Mouse (Mus musculus) heart, embryonic 15.5 days (tissue): Measurements from ENCODE around the gene Kcnh6. TPM values are rescaled to one million over a fixed set of nuclear protein-coding genes. Genes with fewer than 3 reads are reported as not detected.
"Not testable (repeated sequence)": the region's sequence is repeated elsewhere in the genome, so short reads cannot be mapped to it uniquely, and the experiment has no call there.

Experiments
- ATAC-seq: fragments of 200-750 bp; cut with Nextera tagmentation; replicated peaks from 2 replicates; pipeline ENCODE4 v1.8.0; 2017; ENCODE audit warnings: low read depth, moderate TSS enrichment; ENCODE audit not compliant: insufficient number of reproducible peaks, insufficient read depth, low FRiP score
- H3K27ac ChIP-seq: fragments of 300-500 bp; sonication (generic); 2 replicates; pipeline ENCODE4 v1.5.1; 2015; ENCODE audit warnings: mild to moderate bottlenecking, inconsistent platforms
- H3K27me3 ChIP-seq: fragments of 300-500 bp; sonication (generic); 2 replicates; pipeline ENCODE4 v1.6.1; 2015; ENCODE audit warnings: inconsistent platforms
- H3K36me3 ChIP-seq: fragments of 300-500 bp; sonication (generic); 2 replicates; pipeline ENCODE4 v1.6.1; 2015; ENCODE audit warnings: mild to moderate bottlenecking, inconsistent platforms
- H3K4me1 ChIP-seq: fragments of 300-500 bp; sonication (generic); replicated peaks from 2 replicates; pipeline ENCODE4 v1.6.1; 2015; ENCODE audit warnings: inconsistent platforms
- H3K4me2 ChIP-seq: fragments of 300-500 bp; sonication (generic); 2 replicates; pipeline ENCODE4 v1.6.1; 2015; ENCODE audit warnings: inconsistent platforms, mild to moderate bottlenecking, moderate library complexity
- H3K4me3 ChIP-seq: fragments of 300-500 bp; sonication (generic); 2 replicates; pipeline ENCODE4 v1.5.1; 2015; ENCODE audit warnings: mild to moderate bottlenecking, inconsistent platforms
- H3K9ac ChIP-seq: fragments of 300-500 bp; sonication (generic); 2 replicates; pipeline ENCODE4 v1.6.1; 2015; ENCODE audit warnings: mild to moderate bottlenecking, inconsistent platforms
- H3K9me3 ChIP-seq: fragments of 300-500 bp; sonication (generic); replicated peaks from 2 replicates; pipeline ENCODE4 v1.6.1; 2016; ENCODE audit warnings: inconsistent platforms
- WGBS: fragments of 180-500 bp; shearing (Covaris S2); methylation state at CpG from one replicate; pipeline ENCODE4 v1.1.7; 2015; ENCODE audit warnings: mixed read lengths; 5-methylcytosine and 5-hydroxymethylcytosine counted together
- polyA plus RNA-seq: library from polyadenylated mRNA; unstranded; fragments of >200 nt; fragmentation: Nextera tagmentation; extraction: Ambion mirVana; gene quantifications from 2 replicates; pipeline ENCODE4 v1.2.1, GENCODE M21; 2015

Kcnh6 gene
- polyA plus RNA-seq, 1 experiment from 2014 or later = 0.08 TPM

DNA sequence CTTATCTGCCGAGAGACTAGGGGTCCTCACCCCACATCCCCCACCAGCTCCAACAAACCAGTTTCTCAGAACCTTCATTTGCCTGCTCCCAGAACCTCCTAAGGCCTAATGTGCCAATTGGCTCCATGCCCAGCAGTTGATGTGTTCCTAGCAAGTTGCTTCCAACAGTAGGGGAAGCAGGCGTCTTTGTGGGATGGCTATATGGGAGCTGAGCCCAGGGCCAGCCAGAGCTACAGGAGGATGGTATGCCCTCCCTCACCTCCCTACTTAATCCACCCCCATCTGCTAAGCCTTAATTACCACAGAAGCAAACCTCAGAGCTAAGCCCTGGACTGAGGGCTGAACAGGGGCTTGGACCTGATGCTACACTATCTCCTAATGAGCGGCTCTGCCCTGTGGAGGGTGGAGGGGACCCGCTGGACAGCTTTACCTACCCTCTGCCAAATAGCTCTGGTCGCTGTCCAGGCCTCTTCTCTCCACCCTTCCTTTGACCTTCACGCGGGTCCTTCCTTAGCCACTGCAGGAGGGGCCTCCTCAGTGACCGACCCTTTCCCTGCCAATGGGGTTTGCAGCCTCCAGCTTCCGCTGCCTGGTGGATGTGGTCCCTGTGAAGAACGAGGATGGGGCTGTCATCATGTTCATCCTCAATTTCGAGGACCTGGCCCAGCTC, 5.8 kb downstream of the Kcnh6 start:
- Histone ChIP-seq H3K36me3 (no peaks in the 10 kb centered on the region), H3K4me3 (no peak overlapping the region), H3K9ac (no peak overlapping the region), H3K4me1 (peaks cover 15% of the 10 kb centered on the region), H3K9me3 (no peaks in the 10 kb centered on the region), H3K27me3 (peaks cover 49% of the 10 kb centered on the region), H3K4me2 (no peak overlapping the region), H3K27ac (no peak overlapping the region)
- WGBS = 39% methylated on average over 11 of the region's 11 CpGs
- no peak for ATAC-seq

DNA sequence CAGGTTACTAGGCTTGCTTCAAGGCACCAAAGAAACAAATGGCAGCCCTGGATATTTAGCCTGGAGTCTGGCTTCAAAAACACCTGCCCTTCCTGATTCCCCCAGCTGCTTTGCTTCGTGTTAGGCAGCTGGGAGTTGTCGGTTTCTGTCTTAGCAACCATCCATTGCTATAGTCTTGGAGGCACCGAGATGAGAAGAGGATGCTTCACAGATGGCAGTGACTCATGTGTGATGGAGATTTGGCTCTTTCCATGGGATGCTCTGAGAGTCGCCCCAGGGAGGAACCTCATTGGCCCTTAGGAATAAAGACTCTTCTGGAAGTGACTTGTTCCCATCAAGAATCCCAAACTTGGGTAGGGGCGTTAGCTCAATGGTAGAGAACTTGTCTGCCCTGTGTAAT, 8.5 kb downstream of the Kcnh6 start:
- peaks cover 52% of the 10 kb centered on the region for H3K27me3 ChIP-seq
- 70% methylated on average over 5 of the region's 5 CpGs for WGBS

DNA sequence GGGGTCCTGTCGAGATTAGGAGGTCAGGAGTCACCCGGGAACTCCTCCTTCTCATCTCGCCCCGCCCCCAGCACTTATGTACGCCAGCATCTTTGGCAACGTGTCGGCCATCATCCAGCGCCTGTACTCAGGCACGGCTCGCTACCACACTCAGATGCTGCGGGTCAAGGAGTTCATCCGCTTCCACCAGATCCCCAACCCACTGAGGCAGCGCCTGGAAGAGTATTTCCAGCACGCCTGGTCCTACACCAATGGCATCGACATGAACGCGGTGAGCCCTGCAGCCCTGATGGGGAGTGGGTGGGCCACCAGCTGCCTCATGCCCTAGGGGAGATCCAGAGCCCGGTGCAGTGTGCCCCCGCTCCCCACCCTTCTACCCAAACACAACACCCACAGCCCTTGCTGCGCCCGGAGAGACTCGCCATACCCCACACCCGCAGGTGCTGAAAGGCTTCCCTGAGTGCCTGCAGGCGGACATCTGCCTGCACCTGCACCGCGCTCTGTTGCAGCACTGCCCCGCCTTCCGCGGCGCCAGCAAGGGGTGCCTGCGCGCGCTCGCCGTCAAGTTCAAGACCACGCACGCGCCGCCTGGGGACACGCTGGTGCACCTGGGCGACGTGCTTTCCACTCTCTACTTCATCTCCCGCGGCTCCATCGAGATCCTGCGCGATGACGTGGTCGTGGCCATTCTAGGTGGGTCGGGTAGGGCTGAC, 12.3 kb downstream of the Kcnh6 start:
- no peak overlapping the region for H3K27ac ChIP-seq
- WGBS = 1% methylated on average over 50 of the region's 50 CpGs

More for the DNA sequence above, 8.5 kb downstream of the Kcnh6 start:
- no peak overlapping the region for H3K4me3 ChIP-seq
- H3K4me1 ChIP-seq = peaks cover 24% of the 10 kb centered on the region
- no peak overlapping the region for H3K4me2 ChIP-seq
- no peak overlapping the region for H3K9ac ChIP-seq
- no peaks in the 10 kb centered on the region for H3K36me3 ChIP-seq
- H3K27ac ChIP-seq = no peak overlapping the region
- no peak for ATAC-seq
- no peaks in the 10 kb centered on the region for H3K9me3 ChIP-seq

DNA sequence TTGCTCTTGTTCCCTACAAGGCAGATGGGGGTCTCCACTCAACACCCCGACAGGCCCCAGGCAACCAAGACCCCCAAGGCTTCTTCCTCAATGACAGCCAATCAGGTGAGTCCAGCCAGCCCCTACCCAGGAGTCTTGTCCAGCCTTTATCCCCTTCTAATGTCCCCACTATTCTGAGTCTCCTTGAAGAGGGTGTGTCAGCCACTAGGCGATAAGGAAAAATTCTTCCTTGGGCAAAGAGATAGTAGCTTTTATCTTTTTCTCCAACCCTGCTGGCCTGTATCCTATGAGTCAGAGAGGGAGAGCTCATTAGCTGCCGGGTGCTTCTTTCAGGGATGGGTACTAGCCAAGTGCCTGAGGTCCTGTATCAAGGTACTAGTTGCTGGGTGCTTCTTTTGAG, 17.9 kb downstream of the Kcnh6 start:
- H3K4me1 ChIP-seq = no peaks in the 10 kb centered on the region
- no peak for ATAC-seq
- no peak overlapping the region for H3K4me3 ChIP-seq
- no peak overlapping the region for H3K27ac ChIP-seq
- 49% methylated on average over 3 of the region's 3 CpGs for WGBS
- H3K9ac ChIP-seq = no peak overlapping the region
- no peaks in the 10 kb centered on the region for H3K36me3 ChIP-seq
- no peaks in the 10 kb centered on the region for H3K9me3 ChIP-seq
- H3K4me2 ChIP-seq = no peak overlapping the region
- H3K27me3 ChIP-seq = peaks cover 17% of the 10 kb centered on the region

More for the DNA sequence above, 12.3 kb downstream of the Kcnh6 start:
- ATAC-seq = 0 out of 2 replicates have a peak, but pooled peaks have one; percentile 15
- Histone ChIP-seq H3K9ac (no peak overlapping the region), H3K9me3 (no peaks in the 10 kb centered on the region), H3K4me2 (peak overlapping the region; percentile 62), H3K4me3 (peak overlapping the region; percentile 32), H3K4me1 (peaks cover 9% of the 10 kb centered on the region), H3K36me3 (no peaks in the 10 kb centered on the region), H3K27me3 (peaks cover 51% of the 10 kb centered on the region)

DNA sequence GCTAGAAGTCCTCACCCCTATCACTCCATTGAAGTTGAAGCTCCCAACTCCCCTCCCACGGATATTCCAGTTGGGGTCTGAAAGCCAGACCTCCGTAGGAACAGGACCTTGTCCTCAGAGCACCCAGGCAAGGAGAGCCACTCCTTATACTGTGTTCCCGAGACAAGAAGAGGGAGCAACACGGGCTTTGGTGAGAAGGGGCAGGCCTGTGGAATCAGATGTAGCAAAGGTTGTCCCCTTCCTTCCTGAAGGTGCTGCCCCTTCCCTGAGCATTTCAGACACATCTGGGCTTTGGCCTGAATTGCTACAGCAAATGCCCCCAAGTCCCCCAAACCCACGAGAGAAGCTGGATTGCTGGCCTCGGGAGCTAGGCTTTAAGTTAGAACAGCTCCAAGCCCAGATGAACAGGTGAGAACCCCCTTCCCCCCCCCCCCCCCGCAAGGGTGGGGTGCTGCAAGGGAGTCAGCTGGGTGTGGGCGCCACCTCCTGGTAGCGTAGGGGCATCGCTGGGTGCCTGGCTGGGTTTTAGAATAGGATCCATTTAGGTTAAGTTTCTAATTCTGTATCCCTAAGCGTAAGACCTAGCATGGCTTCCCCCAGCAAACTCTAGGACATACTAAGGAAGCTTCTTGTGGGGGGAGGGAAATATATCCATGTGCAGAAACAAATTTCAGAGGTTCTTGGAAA, 18.7 kb downstream of the Kcnh6 start:
- Histone ChIP-seq H3K27ac (no peak overlapping the region), H3K9me3 (no peaks in the 10 kb centered on the region), H3K4me3 (no peak overlapping the region), H3K27me3 (peaks cover 9% of the 10 kb centered on the region), H3K9ac (no peak overlapping the region), H3K4me1 (no peaks in the 10 kb centered on the region), H3K4me2 (no peak overlapping the region), H3K36me3 (no peaks in the 10 kb centered on the region)
- WGBS = 30% methylated on average over 10 of the region's 11 CpGs
- 0 out of 2 replicates have a peak, but pooled peaks have one; percentile 47 for ATAC-seq

DNA sequence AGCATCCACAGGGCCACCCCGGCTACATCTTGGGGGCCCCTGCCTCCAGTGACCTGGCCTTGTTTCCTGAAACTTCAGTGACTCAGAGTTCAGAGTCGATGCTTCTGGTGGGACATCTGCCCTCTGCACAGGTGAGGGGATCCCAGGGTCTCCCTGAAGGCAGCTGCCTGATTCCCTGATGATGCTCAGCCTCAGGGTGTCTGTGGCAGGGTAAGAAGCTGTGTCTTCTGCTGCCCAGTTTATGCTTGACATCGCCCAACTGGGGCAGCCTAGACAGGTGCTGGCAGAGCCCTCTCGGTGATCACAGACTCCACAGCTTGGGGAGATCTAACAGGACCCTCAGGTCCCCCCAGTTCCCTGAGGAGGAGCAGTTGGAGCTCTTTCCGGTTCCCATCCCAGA, 19.7 kb downstream of the Kcnh6 start:
- Histone ChIP-seq H3K9ac (no peak overlapping the region), H3K36me3 (no peaks in the 10 kb centered on the region), H3K4me3 (no peak overlapping the region), H3K27me3 (peaks cover under 1% of the 10 kb centered on the region), H3K4me2 (no peak overlapping the region), H3K4me1 (no peaks in the 10 kb centered on the region), H3K27ac (no peak overlapping the region), H3K9me3 (no peaks in the 10 kb centered on the region)
- 87% methylated on average over 5 of the region's 5 CpGs for WGBS
- no peak for ATAC-seq

DNA sequence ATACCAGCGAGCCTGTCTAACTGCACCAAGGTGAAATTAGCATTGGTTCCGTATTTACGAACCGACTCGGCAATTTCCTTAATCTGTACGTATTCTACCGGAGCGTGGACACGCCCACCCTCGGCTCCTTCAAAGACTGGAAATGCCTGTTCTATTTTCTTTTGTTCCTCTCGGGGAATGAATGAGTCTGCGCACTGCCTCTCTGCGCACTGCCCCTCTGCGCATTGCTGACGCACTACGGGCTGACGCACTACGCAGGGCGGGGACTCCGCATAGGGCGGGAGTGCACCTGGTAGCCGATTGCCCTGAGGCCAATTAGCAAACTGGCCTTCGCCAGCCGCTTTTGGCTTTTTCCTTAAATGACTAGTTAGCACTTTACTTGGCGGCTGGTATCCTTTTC, 24.1 kb downstream of the Kcnh6 start:
- peak overlapping the region; percentile 46; the same call in 1 of the 2 replicates for H3K9ac ChIP-seq
- ATAC-seq, H3K36me3 ChIP-seq, H3K4me1 ChIP-seq, H3K27me3 ChIP-seq, H3K9me3 ChIP-seq: not testable (repeated sequence)
- 50% methylated on average over 11 of the region's 25 CpGs for WGBS
- peak overlapping the region; percentile 57; the same call in 1 of the 2 replicates for H3K27ac ChIP-seq
- peak overlapping the region; percentile 48 for H3K4me2 ChIP-seq
- peak overlapping the region; percentile 45 for H3K4me3 ChIP-seq

DNA sequence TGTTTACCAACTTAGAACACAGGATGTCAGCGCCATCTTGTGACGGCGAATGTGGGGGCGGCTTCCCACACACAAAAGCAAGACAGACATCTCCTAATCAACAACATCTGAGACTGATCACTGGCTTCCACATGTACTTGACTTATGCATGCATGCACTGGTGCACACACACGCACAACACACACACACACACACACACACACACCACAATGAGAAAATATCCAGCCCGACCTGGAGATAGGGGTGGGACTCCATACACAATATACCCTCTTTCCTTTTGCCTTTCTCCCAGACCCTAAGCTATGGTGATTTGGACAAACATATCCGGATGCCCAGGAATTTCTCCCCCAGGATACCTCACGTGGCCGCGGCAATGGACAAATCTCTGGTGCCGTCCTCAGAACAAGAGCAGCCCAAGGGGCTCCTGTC, 25.6 kb downstream of the Kcnh6 start:
- peak overlapping the region; percentile 24; the same call in 1 of the 2 replicates for H3K4me3 ChIP-seq
- peak overlapping the region; percentile 22; the same call in 1 of the 2 replicates for H3K9ac ChIP-seq
- no peaks in the 10 kb centered on the region for H3K27me3 ChIP-seq
- H3K27ac ChIP-seq = peak overlapping the region; percentile 64
- no peaks in the 10 kb centered on the region for H3K36me3 ChIP-seq
- peak overlapping the region; percentile 42 for H3K4me2 ChIP-seq
- no peak for ATAC-seq
- H3K9me3 ChIP-seq = no peaks in the 10 kb centered on the region
- H3K4me1 ChIP-seq = peaks cover 13% of the 10 kb centered on the region
- WGBS = 42% methylated on average over 11 of the region's 11 CpGs

DNA sequence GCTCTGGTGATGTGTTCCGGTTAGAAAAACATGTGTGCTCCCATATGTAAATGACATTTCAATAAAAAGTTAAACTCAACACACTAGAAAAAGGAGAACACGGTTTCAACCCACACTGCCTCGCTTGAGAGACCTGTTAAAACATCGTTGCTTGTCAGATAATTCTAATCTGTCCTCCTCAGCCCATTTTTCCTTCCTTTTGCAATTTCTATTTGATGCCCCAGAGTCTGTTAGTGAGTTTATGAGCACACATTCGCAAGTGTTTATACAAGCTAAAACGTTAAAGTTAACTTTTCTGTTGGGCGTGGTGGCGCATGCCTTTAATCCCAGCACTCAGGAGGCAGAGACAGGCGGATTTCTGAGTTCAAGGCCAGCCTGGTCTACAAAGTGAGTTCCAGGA, 27.1 kb downstream of the Kcnh6 start:
- no peak overlapping the region for H3K27ac ChIP-seq
- peaks cover 19% of the 10 kb centered on the region for H3K4me1 ChIP-seq
- H3K36me3 ChIP-seq = no peaks in the 10 kb centered on the region
- no peak overlapping the region for H3K4me3 ChIP-seq
- no peaks in the 10 kb centered on the region for H3K27me3 ChIP-seq
- H3K9me3 ChIP-seq = no peaks in the 10 kb centered on the region
- 82% methylated on average over 9 of the region's 9 CpGs for WGBS
- no peak overlapping the region for H3K4me2 ChIP-seq
- no peak for ATAC-seq
- H3K9ac ChIP-seq = no peak overlapping the region

DNA sequence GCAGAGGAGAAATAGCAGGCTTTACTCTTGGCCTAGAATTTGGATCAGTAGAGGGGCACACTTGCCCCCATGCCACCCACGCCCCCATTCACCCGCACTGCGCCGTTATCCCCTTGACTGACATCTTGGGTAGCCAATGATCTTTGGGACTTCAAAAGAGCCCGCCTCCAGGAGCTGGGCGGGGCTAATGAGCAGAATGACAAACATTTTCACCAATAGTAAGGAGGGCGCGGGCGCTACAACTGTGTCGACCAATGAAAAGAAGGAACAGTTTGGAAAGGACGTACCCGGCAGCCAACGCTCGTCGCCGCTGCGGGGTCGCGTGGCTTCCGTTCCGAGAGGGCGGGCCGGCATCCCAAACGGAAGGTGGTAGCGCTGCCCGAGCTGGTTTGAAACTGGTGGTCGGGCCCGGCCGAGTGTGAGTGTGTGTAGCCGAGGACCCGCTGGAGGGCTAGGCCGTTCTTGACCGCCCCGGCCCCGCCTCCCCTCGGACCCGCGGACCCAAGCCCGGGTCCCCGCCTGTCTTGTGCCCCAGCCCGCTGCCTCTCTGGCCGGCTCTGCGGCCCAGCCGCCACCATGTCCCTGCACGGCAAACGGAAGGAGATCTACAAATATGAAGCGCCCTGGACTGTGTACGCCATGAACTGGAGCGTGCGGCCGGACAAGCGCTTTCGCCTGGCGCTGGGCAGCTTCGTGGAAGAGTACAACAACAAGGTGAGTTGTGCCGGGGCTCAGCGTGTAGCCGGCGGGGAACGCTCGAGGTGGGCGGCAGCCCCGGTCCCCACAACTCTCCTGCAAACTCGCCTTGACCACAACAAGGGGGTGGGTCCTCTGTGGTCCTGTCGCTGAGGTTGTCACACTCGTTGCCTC, 28.9 kb downstream of the Kcnh6 start, which contains the start of gene Dcaf7:
Dcaf7 (plus strand) TSS at position 325 of the 870 bp plus-strand sequence.
- under 1% methylated on average over 66 of the region's 66 CpGs for WGBS
- ATAC-seq = peak; percentile 99
- Histone ChIP-seq H3K27ac (peak within 1 kb of the TSS; percentile 87), H3K4me3 (peak within 1 kb of the TSS; percentile 81), H3K27me3 (no peaks in the 10 kb centered on the region), H3K4me2 (peak within 1 kb of the TSS; percentile 90), H3K9me3 (no peaks in the 10 kb centered on the region), H3K36me3 (no peaks in the 10 kb centered on the region), H3K4me1 (peaks cover 19% of the 10 kb centered on the region), H3K9ac (peak within 1 kb of the TSS; percentile 90)
